Mouse (Mus musculus) kidney, embryonic 15.5 days (tissue): ENCODE data around the gene Abat. TPM values are rescaled to one million over a fixed set of nuclear protein-coding genes. Genes with fewer than 3 reads are reported as not detected.

Experiments
- ATAC-seq: fragments of 200-750 bp; cut with Nextera tagmentation; replicated peaks from 2 replicates; pipeline ENCODE4 v1.8.0; 2017; ENCODE audit warnings: moderate TSS enrichment; ENCODE audit not compliant: low FRiP score
- H3K27ac ChIP-seq: fragments of 300-500 bp; sonication (generic); 2 replicates; pipeline ENCODE4 v1.5.1; 2015; ENCODE audit warnings: mild to moderate bottlenecking, inconsistent platforms
- H3K27me3 ChIP-seq: fragments of 300-500 bp; sonication (generic); 2 replicates; pipeline ENCODE4 v1.6.1; 2015; ENCODE audit warnings: inconsistent platforms
- H3K36me3 ChIP-seq: fragments of 300-500 bp; sonication (generic); 2 replicates; pipeline ENCODE4 v1.6.1; 2015; ENCODE audit warnings: inconsistent platforms
- H3K4me1 ChIP-seq: fragments of 300-500 bp; sonication (generic); 2 replicates; pipeline ENCODE4 v1.6.1; 2015; ENCODE audit warnings: inconsistent platforms
- H3K4me2 ChIP-seq: fragments of 300-500 bp; sonication (generic); 2 replicates; pipeline ENCODE4 v1.6.1; 2015; ENCODE audit warnings: moderate library complexity, mild to moderate bottlenecking, inconsistent platforms
- H3K4me3 ChIP-seq: fragments of 300-500 bp; sonication (generic); replicated peaks from 2 replicates; pipeline ENCODE4 v1.5.1; 2015; ENCODE audit warnings: mild to moderate bottlenecking, inconsistent platforms
- H3K9ac ChIP-seq: fragments of 300-500 bp; sonication (generic); 2 replicates; pipeline ENCODE4 v1.6.1; 2015; ENCODE audit warnings: mild to moderate bottlenecking, inconsistent platforms
- H3K9me3 ChIP-seq: fragments of 300-500 bp; sonication (generic); replicated peaks from 2 replicates; pipeline ENCODE4 v1.6.1; 2016; ENCODE audit warnings: inconsistent platforms
- WGBS: fragments of 180-500 bp; shearing (Covaris S2); methylation state at CpG from one replicate; pipeline ENCODE4 v1.1.7; 2015; ENCODE audit warnings: mixed read lengths; 5-methylcytosine and 5-hydroxymethylcytosine counted together
- polyA plus RNA-seq: library from polyadenylated mRNA; unstranded; fragments of >200 nt; fragmentation: Nextera tagmentation; extraction: Ambion mirVana; gene quantifications from 2 replicates; pipeline ENCODE4 v1.2.1, GENCODE M21; 2015

Gene Abat
- polyA plus RNA-seq, 1 experiment from 2014 or later: 40.4 TPM

DNA sequence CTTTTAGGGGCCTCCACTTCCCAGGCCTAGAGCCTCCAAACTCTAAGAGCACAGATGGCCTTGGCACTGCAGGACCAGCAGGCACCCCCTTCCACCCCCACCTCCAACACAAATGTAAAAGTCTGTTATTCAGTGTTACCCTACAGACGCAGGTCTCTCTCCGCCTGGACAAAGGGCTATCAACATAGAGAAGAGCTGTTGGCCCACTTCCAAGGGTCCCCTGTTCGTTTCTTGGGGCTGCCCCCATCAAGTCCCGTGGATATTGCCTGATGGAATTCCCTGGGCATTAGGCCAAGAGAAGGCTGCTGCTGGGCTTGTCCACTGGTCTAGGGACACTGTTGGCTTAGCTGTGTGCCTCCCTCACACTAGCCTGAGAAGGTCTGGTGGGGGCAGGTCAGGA is 951 bp downstream of the Abat start:
- H3K4me3 ChIP-seq: peak overlapping the region; percentile 68
- H3K4me1 ChIP-seq: peaks cover 21% of the 10 kb centered on the region
- 24% methylated on average over 4 of the region's 4 CpGs for WGBS
- H3K27me3 ChIP-seq: no peaks in the 10 kb centered on the region
- H3K4me2 ChIP-seq: peak overlapping the region; percentile 85
- H3K9me3 ChIP-seq: no peaks in the 10 kb centered on the region
- H3K36me3 ChIP-seq: no peaks in the 10 kb centered on the region
- H3K27ac ChIP-seq: no peak overlapping the region
- ATAC-seq: no peak
- H3K9ac ChIP-seq: peak overlapping the region; percentile 52

- H3K27me3 ChIP-seq: no peaks in the 10 kb centered on the region
- H3K9ac ChIP-seq: no peak overlapping the region
- no peak overlapping the region for H3K4me2 ChIP-seq
- no peaks in the 10 kb centered on the region for H3K9me3 ChIP-seq
- ATAC-seq: no peak
- 86% methylated on average over 5 of the region's 5 CpGs for WGBS
- H3K4me1 ChIP-seq: peaks cover 21% of the 10 kb centered on the region
- 0 out of 2 replicates have a peak, but pooled peaks cover 3% of the 10 kb centered on the region for H3K36me3 ChIP-seq
- H3K27ac ChIP-seq: no peak overlapping the region
- H3K4me3 ChIP-seq: no peak overlapping the region
Observed at GRCm38 (mm10) chr16:8520525-8520924, 7.3 kb downstream of the Abat start.

- Histone ChIP-seq H3K9me3 (no peaks in the 10 kb centered on the region), H3K4me1 (peaks cover 28% of the 10 kb centered on the region), H3K36me3 (0 out of 2 replicates have a peak, but pooled peaks cover 3% of the 10 kb centered on the region), H3K4me2 (no peak overlapping the region), H3K9ac (no peak overlapping the region), H3K4me3 (no peak overlapping the region), H3K27me3 (no peaks in the 10 kb centered on the region), H3K27ac (no peak overlapping the region)
- WGBS: 69% methylated on average over 4 of the region's 4 CpGs
- ATAC-seq: no peak
Observed at GRCm38 (mm10) chr16:8521322-8521721, 8.1 kb downstream of the Abat start.

- peak overlapping the region; percentile 12 for H3K4me2 ChIP-seq
- H3K27me3 ChIP-seq: no peaks in the 10 kb centered on the region
- H3K4me1 ChIP-seq: peaks cover 28% of the 10 kb centered on the region
- H3K27ac ChIP-seq: peak overlapping the region; percentile 76
- 0 out of 2 replicates have a peak, but pooled peaks cover 3% of the 10 kb centered on the region for H3K36me3 ChIP-seq
- H3K4me3 ChIP-seq: no peak overlapping the region
- H3K9ac ChIP-seq: no peak overlapping the region
- ATAC-seq: peak; percentile 75
- 29% methylated on average over 11 of the region's 11 CpGs for WGBS
- no peaks in the 10 kb centered on the region for H3K9me3 ChIP-seq
Observed at GRCm38 (mm10) chr16:8523480-8524144, 10.4 kb downstream of the Abat start.

DNA sequence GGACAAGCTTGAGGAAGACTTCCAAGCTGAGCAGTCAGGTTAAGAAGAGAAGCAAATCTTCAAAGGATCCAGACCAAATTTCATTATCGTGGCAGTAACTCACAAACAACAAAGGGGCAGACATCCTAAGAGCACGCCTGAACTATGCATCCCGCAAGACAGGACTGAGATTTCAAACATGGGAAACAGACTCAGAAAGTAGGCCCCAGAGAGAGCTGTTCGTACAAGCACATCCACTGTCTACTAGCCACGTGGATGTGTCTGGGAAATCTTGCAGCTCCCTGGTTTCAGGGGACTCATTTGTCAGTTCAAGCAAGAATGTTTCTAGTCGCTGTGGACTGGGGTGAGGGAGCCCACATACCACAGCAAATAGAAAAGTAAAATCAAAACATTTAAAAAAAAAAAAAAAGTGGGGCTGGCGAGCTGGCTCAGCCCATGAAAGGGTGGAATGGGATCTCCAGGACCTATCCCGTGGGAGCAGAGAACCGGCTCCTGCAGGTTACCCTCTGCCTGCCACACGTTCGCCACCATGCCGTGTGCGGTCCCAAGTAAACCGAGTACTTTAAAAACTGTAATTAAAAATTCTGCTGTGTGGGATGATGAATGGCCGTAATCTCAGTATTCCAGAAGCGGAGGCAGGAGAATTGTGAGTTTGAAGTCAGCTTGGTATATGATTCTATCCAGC is 11.1 kb downstream of the Abat start:
- H3K4me2 ChIP-seq: peak overlapping the region; percentile 12; the same call in 1 of the 2 replicates
- no peaks in the 10 kb centered on the region for H3K9me3 ChIP-seq
- peak overlapping the region; percentile 76 for H3K27ac ChIP-seq
- no peak overlapping the region for H3K9ac ChIP-seq
- no peaks in the 10 kb centered on the region for H3K27me3 ChIP-seq
- 0 out of 2 replicates have a peak, but pooled peaks cover 3% of the 10 kb centered on the region for H3K36me3 ChIP-seq
- H3K4me1 ChIP-seq: peaks cover 28% of the 10 kb centered on the region
- 57% methylated on average over 16 of the region's 16 CpGs for WGBS
- no peak overlapping the region for H3K4me3 ChIP-seq
- no peak; the same call in 1 of the 2 replicates for ATAC-seq

GRCm38 (mm10) chr16:8525293-8525692 is 12.1 kb downstream of the Abat start:
- peaks cover 35% of the 10 kb centered on the region for H3K4me1 ChIP-seq
- H3K4me3 ChIP-seq: no peak overlapping the region
- H3K27me3 ChIP-seq: no peaks in the 10 kb centered on the region
- no peak overlapping the region for H3K9ac ChIP-seq
- no peaks in the 10 kb centered on the region for H3K9me3 ChIP-seq
- H3K4me2 ChIP-seq: no peak overlapping the region
- H3K36me3 ChIP-seq: 0 out of 2 replicates have a peak, but pooled peaks cover 3% of the 10 kb centered on the region
- ATAC-seq: no peak
- WGBS: 76% methylated on average over 3 of the region's 3 CpGs
- no peak overlapping the region for H3K27ac ChIP-seq

- no peak for ATAC-seq
- Histone ChIP-seq H3K4me2 (peak overlapping the region; percentile 10; the same call in 1 of the 2 replicates), H3K27me3 (no peaks in the 10 kb centered on the region), H3K9me3 (no peaks in the 10 kb centered on the region), H3K36me3 (0 out of 2 replicates have a peak, but pooled peaks cover 3% of the 10 kb centered on the region), H3K4me3 (no peak overlapping the region), H3K27ac (no peak overlapping the region), H3K4me1 (peaks cover 40% of the 10 kb centered on the region), H3K9ac (no peak overlapping the region)
- 52% methylated on average over 7 of the region's 7 CpGs for WGBS
Observed at GRCm38 (mm10) chr16:8525877-8526276, 12.6 kb downstream of the Abat start.

DNA sequence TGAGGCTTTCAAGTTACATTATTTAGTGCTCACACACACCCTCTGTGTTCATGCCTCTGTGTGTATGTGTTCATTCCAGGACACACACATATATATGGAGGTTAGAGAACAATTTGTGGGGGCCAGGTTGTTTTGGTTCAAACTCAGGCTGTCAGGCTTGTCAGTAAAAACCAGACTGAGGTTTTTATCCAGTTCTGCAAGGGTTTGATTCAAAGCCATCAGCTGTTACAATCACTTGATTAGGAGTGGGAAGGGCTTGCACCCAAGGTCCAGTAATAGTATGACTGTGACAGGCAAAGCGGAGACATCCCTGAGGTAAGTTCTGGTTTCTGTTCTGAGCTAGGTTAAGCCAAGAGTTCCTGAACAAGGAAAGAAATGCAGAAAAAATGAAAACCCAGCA is 16.2 kb downstream of the Abat start:
- H3K4me3 ChIP-seq: no peak overlapping the region
- no peak for ATAC-seq
- H3K27me3 ChIP-seq: no peaks in the 10 kb centered on the region
- no peak overlapping the region for H3K27ac ChIP-seq
- 89% methylated on average over 1 of the region's 1 CpGs for WGBS
- 0 out of 2 replicates have a peak, but pooled peaks cover 4% of the 10 kb centered on the region for H3K36me3 ChIP-seq
- no peak overlapping the region for H3K9ac ChIP-seq
- H3K4me2 ChIP-seq: no peak overlapping the region
- H3K9me3 ChIP-seq: no peaks in the 10 kb centered on the region
- H3K4me1 ChIP-seq: peaks cover 24% of the 10 kb centered on the region

DNA sequence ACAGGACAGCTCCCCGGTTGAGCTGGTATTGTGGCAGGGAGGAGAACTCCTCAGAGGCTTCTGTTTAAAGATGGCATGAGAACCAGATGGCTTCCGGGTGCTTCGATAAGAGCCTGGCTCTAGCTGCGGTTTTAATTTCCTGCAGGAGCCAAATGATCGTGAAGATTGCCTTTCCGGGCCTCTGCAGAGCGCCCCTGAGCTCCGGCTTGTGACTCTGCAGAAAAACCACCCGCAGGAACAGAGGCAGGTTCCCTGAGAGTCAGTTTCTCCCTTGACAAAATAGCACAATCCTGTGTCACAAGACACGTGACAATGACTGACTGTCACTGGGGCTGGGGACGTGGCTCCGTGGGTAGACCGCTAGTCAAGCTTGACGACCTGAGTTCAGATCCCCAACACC is 16.8 kb downstream of the Abat start:
- H3K4me1 ChIP-seq: peaks cover 20% of the 10 kb centered on the region
- no peak overlapping the region for H3K4me2 ChIP-seq
- H3K9me3 ChIP-seq: no peaks in the 10 kb centered on the region
- no peak for ATAC-seq
- no peak overlapping the region; the same call in 1 of the 2 replicates for H3K27ac ChIP-seq
- 62% methylated on average over 14 of the region's 14 CpGs for WGBS
- H3K9ac ChIP-seq: no peak overlapping the region
- 0 out of 2 replicates have a peak, but pooled peaks cover 4% of the 10 kb centered on the region for H3K36me3 ChIP-seq
- no peak overlapping the region for H3K4me3 ChIP-seq
- no peaks in the 10 kb centered on the region for H3K27me3 ChIP-seq

DNA sequence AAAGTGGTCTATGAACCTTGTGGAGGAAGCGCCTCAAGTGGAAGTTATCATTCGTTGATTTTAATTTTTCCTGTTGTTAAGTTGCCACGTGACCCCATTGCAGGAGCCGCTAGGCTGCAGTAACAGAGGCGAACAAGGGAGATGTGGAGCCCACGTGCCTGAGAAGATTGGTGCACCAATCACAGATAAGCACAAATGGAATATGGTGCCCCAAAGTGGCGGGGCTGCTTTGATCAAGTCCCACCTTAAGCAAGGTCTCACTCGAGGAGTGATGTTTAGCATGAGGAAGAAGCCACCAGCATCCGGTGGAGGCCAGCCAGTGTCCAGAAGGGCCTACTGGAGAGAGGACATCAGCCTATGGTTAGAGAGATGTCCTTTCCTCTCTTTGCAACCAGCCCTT is 19.2 kb downstream of the Abat start:
- H3K4me3 ChIP-seq: no peak overlapping the region
- 91% methylated on average over 9 of the region's 9 CpGs for WGBS

DNA sequence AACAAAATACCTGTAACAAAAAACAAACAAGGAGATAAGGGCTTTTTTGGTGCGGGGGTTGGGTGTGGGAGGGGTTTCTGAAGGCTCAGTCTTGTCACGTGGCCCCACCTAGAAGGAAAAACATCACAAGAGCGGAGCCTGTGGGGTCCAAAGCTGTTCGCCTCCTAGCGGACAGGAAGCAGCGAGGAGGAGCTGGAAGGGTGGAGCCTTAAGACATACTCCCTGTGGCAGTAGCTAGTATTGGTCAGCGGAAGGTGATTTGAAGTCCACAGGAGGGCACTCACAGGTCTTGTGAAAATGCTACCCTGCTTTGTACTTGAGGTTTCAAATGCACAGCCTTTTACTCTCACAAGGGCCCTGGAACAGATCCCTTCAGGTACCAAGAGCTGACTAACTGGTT is 19.7 kb downstream of the Abat start:
- no peak for ATAC-seq
- H3K9ac ChIP-seq: no peak overlapping the region
- H3K27ac ChIP-seq: no peak overlapping the region
- 82% methylated on average over 7 of the region's 7 CpGs for WGBS
- H3K27me3 ChIP-seq: no peaks in the 10 kb centered on the region
- H3K36me3 ChIP-seq: 0 out of 2 replicates have a peak, but pooled peaks cover 4% of the 10 kb centered on the region
- peaks cover 11% of the 10 kb centered on the region for H3K4me1 ChIP-seq
- no peak overlapping the region for H3K4me3 ChIP-seq
- no peak overlapping the region for H3K4me2 ChIP-seq
- H3K9me3 ChIP-seq: no peaks in the 10 kb centered on the region

More for the DNA sequence above, 19.2 kb downstream of the Abat start:
- H3K36me3 ChIP-seq: 0 out of 2 replicates have a peak, but pooled peaks cover 4% of the 10 kb centered on the region
- no peak overlapping the region for H3K9ac ChIP-seq
- H3K27ac ChIP-seq: no peak overlapping the region
- no peak overlapping the region for H3K4me2 ChIP-seq
- H3K4me1 ChIP-seq: peaks cover 11% of the 10 kb centered on the region
- ATAC-seq: no peak
- no peaks in the 10 kb centered on the region for H3K27me3 ChIP-seq
- no peaks in the 10 kb centered on the region for H3K9me3 ChIP-seq

DNA sequence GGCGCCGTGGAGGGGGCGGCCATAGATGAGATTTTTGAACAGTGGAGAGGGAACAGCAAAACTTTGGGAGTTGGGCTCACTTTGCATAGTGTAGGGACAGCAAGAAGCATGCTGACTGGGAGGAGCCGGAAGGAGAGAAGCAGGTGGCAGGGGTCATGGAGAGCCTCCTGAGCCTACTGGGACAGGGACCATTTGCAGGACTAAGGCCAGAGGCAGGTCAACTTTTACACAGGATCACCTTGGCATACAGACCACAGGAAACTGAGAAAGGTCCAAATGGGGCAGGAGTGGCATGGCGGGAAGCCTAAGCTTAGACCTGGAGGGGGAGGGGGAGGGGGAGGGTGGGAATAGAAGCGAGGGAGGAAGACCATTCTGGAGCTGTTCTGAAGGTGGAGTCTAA is 20.2 kb downstream of the Abat start:
- H3K4me1 ChIP-seq: peaks cover 11% of the 10 kb centered on the region

More for the DNA sequence above, 20.2 kb downstream of the Abat start:
- H3K4me2 ChIP-seq: no peak overlapping the region
- H3K9me3 ChIP-seq: no peaks in the 10 kb centered on the region
- no peaks in the 10 kb centered on the region for H3K27me3 ChIP-seq
- no peak overlapping the region for H3K27ac ChIP-seq
- no peak for ATAC-seq
- H3K9ac ChIP-seq: no peak overlapping the region
- 95% methylated on average over 6 of the region's 6 CpGs for WGBS
- 0 out of 2 replicates have a peak, but pooled peaks cover 4% of the 10 kb centered on the region for H3K36me3 ChIP-seq
- H3K4me3 ChIP-seq: no peak overlapping the region
